Mouse (Mus musculus) megakaryocyte, embryonic 14.5 days (primary cell): ENCODE data around the gene Nudt3.

Experiments
- FLI1 ChIP-seq: IDR thresholded peaks from 2 replicates; pipeline ENCODE4 v1.6.1; 2012; ENCODE audit warnings: low read length, inconsistent platforms, mixed read lengths
- GATA1 ChIP-seq: IDR thresholded peaks from 3 replicates; pipeline ENCODE4 v1.6.1; 2012; ENCODE audit warnings: mixed read lengths, low read length, inconsistent platforms, borderline replicate concordance

DNA sequence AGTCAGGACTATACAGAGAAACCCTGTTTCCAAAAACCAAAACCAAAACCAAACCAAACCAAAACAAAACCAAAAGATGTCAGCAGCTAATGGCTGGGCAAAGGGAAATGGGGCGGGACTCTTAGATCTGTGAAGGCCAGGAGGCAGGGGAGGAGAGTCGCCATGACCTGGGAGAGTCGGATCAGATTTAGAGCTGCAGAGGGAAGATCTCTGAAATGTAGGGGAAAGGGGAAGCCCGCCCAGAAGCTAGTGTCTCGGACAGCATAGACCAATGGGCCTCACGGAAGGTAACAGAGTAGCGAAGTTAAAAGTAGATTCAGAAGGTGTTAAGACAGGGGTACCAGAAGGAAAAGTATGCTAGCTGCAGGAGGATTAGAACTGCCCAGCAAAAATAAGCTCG is 52.0 kb downstream of the Nudt3 start:
- no peak for TF ChIP-seq GATA1
- TF ChIP-seq FLI1 = no peak
